Mouse (Mus musculus): ENCODE measurements around the gene Fam111a. TPM values are rescaled to one million over a fixed set of nuclear protein-coding genes. Genes with fewer than 3 reads are reported as not detected.
"Not testable (repeated sequence)": the region's sequence is repeated elsewhere in the genome, so short reads cannot be mapped to it uniquely, and the experiment has no call there.

Fam111a gene
- 0.46 and 0.65 TPM in 2 replicates for polyA plus RNA-seq (2012; rRNA removed)

DNA sequence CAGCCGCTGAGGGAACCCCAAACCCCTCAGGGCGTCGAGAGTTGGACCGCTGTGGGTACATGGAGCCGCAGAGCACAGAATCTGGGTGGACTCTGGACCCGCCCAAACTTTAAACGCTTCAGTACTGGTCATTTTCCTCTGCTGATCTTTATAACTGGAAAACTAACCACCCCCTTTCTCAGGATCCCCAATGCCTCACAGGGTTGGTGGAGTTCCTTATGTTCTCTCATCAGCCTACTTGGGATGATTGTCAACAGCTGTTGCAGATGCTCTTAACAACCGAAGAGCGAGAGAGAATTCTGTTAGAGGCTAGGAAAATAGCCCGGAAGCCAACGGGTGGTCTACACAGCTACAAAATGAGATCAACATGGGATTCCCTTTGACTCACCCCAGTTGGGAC lies at the start of gene Fam111a:
Fam111a (plus strand) TSS at position 301 of the 400 bp plus-strand sequence.
- H3K27ac ChIP-seq (ENCODE audit: insufficient read depth, low read length); H3K27me3 ChIP-seq (ENCODE audit: control insufficient read depth, insufficient read depth, low read length); H3K4me3 ChIP-seq (replicated peaks; ENCODE audit: insufficient read depth, low read depth, low read length); DNase-seq; H3K4me1 ChIP-seq (ENCODE audit: control insufficient read depth, insufficient read depth, low read length): not testable (repeated sequence)
- 95% methylated on average over 11 of the region's 11 CpGs for WGBS

GRCm38 (mm10) chr19:12496241-12496640 lies 49.3 kb upstream of the Fam111a start:
- 52% methylated on average over 2 of the region's 2 CpGs for WGBS
- peaks cover 3% of the 10 kb centered on the region; the same call in 1 of the 2 replicates for H3K4me1 ChIP-seq (ENCODE audit: control insufficient read depth, insufficient read depth, low read length)

GRCm38 (mm10) chr19:12497909-12498308 lies 47.6 kb upstream of the Fam111a start:
- H3K4me3 ChIP-seq (replicated peaks; ENCODE audit: insufficient read depth, low read depth, low read length) = no peak overlapping the region
- no peaks in the 10 kb centered on the region for H3K27me3 ChIP-seq (ENCODE audit: control insufficient read depth, insufficient read depth, low read length)
- 70% methylated on average over 2 of the region's 2 CpGs for WGBS
- TF ChIP-seq CTCF (IDR thresholded peaks at IDR 0.05; ENCODE audit: borderline replicate concordance, insufficient read depth, low read depth, low read length) = no peak
- no peak for DNase-seq
- no peaks in the 10 kb centered on the region for H3K4me1 ChIP-seq (ENCODE audit: control insufficient read depth, insufficient read depth, low read length)
- no peak overlapping the region for H3K27ac ChIP-seq (ENCODE audit: insufficient read depth, low read length)

More at GRCm38 (mm10) chr19:12496241-12496640, 49.3 kb upstream of the Fam111a start:
- no peak for DNase-seq
- no peak overlapping the region for H3K27ac ChIP-seq (ENCODE audit: insufficient read depth, low read length)
- H3K27me3 ChIP-seq (ENCODE audit: control insufficient read depth, insufficient read depth, low read length) = no peaks in the 10 kb centered on the region
- no peak overlapping the region for H3K4me3 ChIP-seq (replicated peaks; ENCODE audit: insufficient read depth, low read depth, low read length)
- no peak for TF ChIP-seq POLR2A (IDR thresholded peaks at IDR 0.05; ENCODE audit: borderline replicate concordance, insufficient read depth, low read length)
- no peak for TF ChIP-seq CTCF (IDR thresholded peaks at IDR 0.05; ENCODE audit: borderline replicate concordance, insufficient read depth, low read depth, low read length)

DNA sequence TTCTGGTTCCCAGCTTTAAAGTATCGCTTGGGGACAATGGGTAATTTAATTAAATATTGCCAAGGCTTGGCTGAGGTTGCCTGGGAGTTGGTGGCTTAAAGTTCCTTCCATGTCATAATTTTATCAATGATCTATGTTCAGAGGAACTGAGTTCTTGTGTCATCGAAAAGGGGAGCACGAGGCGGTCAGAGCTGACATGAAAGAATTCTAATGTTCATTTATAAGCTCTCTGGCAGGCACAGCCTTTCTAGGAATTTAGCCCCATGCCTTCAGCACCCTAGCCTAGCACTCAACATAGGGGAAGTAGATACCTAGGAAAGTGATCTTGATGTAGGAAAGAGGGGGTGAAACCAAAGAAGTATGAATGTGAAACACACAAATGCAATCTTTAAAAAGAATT lies 47.2 kb upstream of the Fam111a start:
- DNase-seq = no peak
- Histone ChIP-seq H3K27me3 (ENCODE audit: control insufficient read depth, insufficient read depth, low read length) (no peaks in the 10 kb centered on the region), H3K4me1 (ENCODE audit: control insufficient read depth, insufficient read depth, low read length) (no peaks in the 10 kb centered on the region), H3K27ac (ENCODE audit: insufficient read depth, low read length) (no peak overlapping the region), H3K4me3 (replicated peaks; ENCODE audit: insufficient read depth, low read depth, low read length) (no peak overlapping the region)
- TF ChIP-seq POLR2A (IDR thresholded peaks at IDR 0.05; ENCODE audit: borderline replicate concordance, insufficient read depth, low read length) (no peak), CTCF (IDR thresholded peaks at IDR 0.05; ENCODE audit: borderline replicate concordance, insufficient read depth, low read depth, low read length) (no peak)
- 59% methylated on average over 4 of the region's 4 CpGs for WGBS

GRCm38 (mm10) chr19:12498941-12499340 lies 46.6 kb upstream of the Fam111a start:
- no peaks in the 10 kb centered on the region for H3K4me1 ChIP-seq (ENCODE audit: control insufficient read depth, insufficient read depth, low read length)
- H3K4me3 ChIP-seq (replicated peaks; ENCODE audit: insufficient read depth, low read depth, low read length) = no peak overlapping the region
- no peaks in the 10 kb centered on the region for H3K27me3 ChIP-seq (ENCODE audit: control insufficient read depth, insufficient read depth, low read length)
- no peak for DNase-seq
- H3K27ac ChIP-seq (ENCODE audit: insufficient read depth, low read length) = no peak overlapping the region
- 15% methylated on average over 1 of the region's 1 CpGs for WGBS
- TF ChIP-seq POLR2A (IDR thresholded peaks at IDR 0.05; ENCODE audit: borderline replicate concordance, insufficient read depth, low read length) = no peak
- TF ChIP-seq CTCF (IDR thresholded peaks at IDR 0.05; ENCODE audit: borderline replicate concordance, insufficient read depth, low read depth, low read length) = no peak

DNA sequence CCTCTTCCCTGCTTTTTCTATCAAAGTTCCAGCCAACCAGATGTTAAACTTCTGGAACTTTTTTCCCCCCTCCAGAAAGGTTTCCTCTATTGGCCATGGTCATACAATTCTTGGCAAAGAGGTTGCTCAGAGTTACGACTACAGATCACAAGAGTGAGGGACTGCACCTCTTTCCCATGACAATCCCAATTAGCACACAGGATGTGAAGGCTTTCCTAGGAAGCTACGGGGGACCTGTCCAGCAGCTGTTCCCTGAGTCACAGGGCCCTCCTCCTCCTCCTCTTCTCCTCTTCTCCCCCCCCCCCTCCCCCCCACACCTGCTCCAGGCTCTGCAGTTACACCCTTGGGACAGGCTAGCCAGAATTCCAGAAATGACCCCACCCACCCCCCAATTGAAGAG lies 46.1 kb upstream of the Fam111a start:
- Histone ChIP-seq H3K27ac (ENCODE audit: insufficient read depth, low read length) (no peak overlapping the region), H3K4me3 (replicated peaks; ENCODE audit: insufficient read depth, low read depth, low read length) (no peak overlapping the region), H3K27me3 (ENCODE audit: control insufficient read depth, insufficient read depth, low read length) (no peaks in the 10 kb centered on the region), H3K4me1 (ENCODE audit: control insufficient read depth, insufficient read depth, low read length) (no peaks in the 10 kb centered on the region)
- no peak for TF ChIP-seq CTCF (IDR thresholded peaks at IDR 0.05; ENCODE audit: borderline replicate concordance, insufficient read depth, low read depth, low read length)
- TF ChIP-seq POLR2A (IDR thresholded peaks at IDR 0.05; ENCODE audit: borderline replicate concordance, insufficient read depth, low read length) = no peak
- WGBS = 35% methylated on average over 2 of the region's 2 CpGs
- DNase-seq = no peak

- no peaks in the 10 kb centered on the region for H3K27me3 ChIP-seq (ENCODE audit: control insufficient read depth, insufficient read depth, low read length)
- no peaks in the 10 kb centered on the region for H3K4me1 ChIP-seq (ENCODE audit: control insufficient read depth, insufficient read depth, low read length)
- 3% methylated on average over 3 of the region's 3 CpGs for WGBS
- TF ChIP-seq POLR2A (IDR thresholded peaks at IDR 0.05; ENCODE audit: borderline replicate concordance, insufficient read depth, low read length) (no peak), CTCF (IDR thresholded peaks at IDR 0.05; ENCODE audit: borderline replicate concordance, insufficient read depth, low read depth, low read length) (no peak)
- H3K27ac ChIP-seq (ENCODE audit: insufficient read depth, low read length) = no peak overlapping the region
- peak overlapping the region; percentile 69 for H3K4me3 ChIP-seq (replicated peaks; ENCODE audit: insufficient read depth, low read depth, low read length)
- DNase-seq = peak; percentile 55 to 65
Observed at GRCm38 (mm10) chr19:12500124-12500523, 45.4 kb upstream of the Fam111a start.

- Histone ChIP-seq H3K4me1 (ENCODE audit: control insufficient read depth, insufficient read depth, low read length) (no peaks in the 10 kb centered on the region), H3K4me3 (replicated peaks; ENCODE audit: insufficient read depth, low read depth, low read length) (peak overlapping the region; percentile 69), H3K27me3 (ENCODE audit: control insufficient read depth, insufficient read depth, low read length) (no peaks in the 10 kb centered on the region), H3K27ac (ENCODE audit: insufficient read depth, low read length) (peak overlapping the region; percentile 30; the same call in 1 of the 2 replicates)
- 1% methylated on average over 38 of the region's 38 CpGs for WGBS
- TF ChIP-seq POLR2A (IDR thresholded peaks at IDR 0.05; ENCODE audit: borderline replicate concordance, insufficient read depth, low read length) (no peak), CTCF (IDR thresholded peaks at IDR 0.05; ENCODE audit: borderline replicate concordance, insufficient read depth, low read depth, low read length) (0 out of 2 replicates have a peak, but pooled peaks have one; percentile 3)
- DNase-seq = peak; percentile 71
Observed at GRCm38 (mm10) chr19:12500881-12501311, 44.6 kb upstream of the Fam111a start.

Measured in cerebellum, adult 2 months (tissue).